Mouse (Mus musculus): Measurements from ENCODE around the gene Veph1. TPM values are rescaled to one million over a fixed set of nuclear protein-coding genes. Genes with fewer than 3 reads are reported as not detected.

The Veph1 gene
- polyA plus RNA-seq, 1 experiment from 2014 or later, result 2.9 TPM

DNA sequence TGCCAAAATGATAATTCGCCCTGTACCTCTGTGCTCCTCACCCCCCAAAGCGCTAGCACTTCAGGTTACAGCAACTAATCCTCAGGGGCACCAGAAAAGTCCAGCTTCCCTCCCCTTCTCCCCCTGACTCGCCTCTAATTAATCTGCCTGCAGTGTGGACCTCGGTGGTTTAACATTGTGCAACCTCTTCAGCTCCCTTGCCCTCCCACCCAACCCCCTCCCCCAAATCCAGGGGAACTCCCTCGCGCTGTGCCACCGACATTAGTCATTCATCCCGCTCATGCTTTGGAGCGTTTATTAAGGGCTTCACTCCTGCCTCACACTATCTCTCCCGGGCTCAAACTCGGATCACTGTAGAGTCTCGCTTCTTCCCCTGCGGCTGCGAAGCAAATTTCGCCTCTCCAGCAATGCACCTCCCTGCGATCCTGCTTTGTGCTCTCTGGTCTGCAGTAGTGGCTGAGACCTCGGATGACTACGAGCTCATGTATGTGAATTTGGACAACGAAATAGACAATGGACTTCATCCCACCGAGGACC is 76.9 kb downstream of the Veph1 start, which contains the start of gene Ptx3:
Gene Ptx3 (plus strand): TSS at position 256 of the 537 bp plus-strand sequence.
- 0 out of 2 replicates have a peak, but pooled peaks have one; percentile 20 for ATAC-seq (ENCODE audit: low FRiP score, low read depth)
- Histone ChIP-seq H3K27me3 (peaks cover 5% of the 10 kb centered on the region; the same call in 1 of the 2 replicates), H3K27ac (peak within 1 kb of the TSS; percentile 92), H3K9me3 (no peaks in the 10 kb centered on the region), H3K36me3 (peaks cover 3% of the 10 kb centered on the region), H3K9ac (peak within 1 kb of the TSS; percentile 95), H3K4me2 (replicated peaks) (peak within 1 kb of the TSS; percentile 92), H3K4me1 (peaks cover 33% of the 10 kb centered on the region), H3K4me3 (peak within 1 kb of the TSS; percentile 68)
- 1% methylated on average over 20 of the region's 20 CpGs for WGBS

DNA sequence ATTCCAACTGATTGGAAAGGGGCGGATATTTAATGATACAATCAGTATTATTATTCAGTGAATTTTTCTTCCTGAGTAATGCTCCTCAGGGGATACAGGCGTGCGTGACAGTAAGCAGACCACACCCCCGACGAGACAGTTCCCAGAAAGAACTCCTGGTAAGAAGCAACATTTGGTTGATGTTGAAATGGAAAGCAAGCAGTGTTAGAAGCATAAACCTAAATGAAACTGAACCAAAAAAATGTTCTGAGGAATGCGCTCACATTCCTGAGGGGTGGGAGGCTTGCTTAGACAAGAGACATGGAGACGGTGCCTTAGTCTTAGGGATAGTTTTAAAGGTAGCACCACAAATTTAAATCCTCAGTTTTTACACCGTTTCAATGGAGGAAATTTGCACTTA is 80.9 kb downstream of the Veph1 start:
- Histone ChIP-seq H3K9ac (no peak overlapping the region), H3K4me1 (peaks cover 16% of the 10 kb centered on the region), H3K9me3 (no peaks in the 10 kb centered on the region), H3K27ac (peak overlapping the region; percentile 23), H3K4me3 (no peak overlapping the region), H3K4me2 (replicated peaks) (no peak overlapping the region), H3K27me3 (no peaks in the 10 kb centered on the region), H3K36me3 (no peaks in the 10 kb centered on the region)
- ATAC-seq (ENCODE audit: low FRiP score, low read depth), result peak; percentile 42; the same call in 1 of the 2 replicates
- 37% methylated on average over 8 of the region's 8 CpGs for WGBS

DNA sequence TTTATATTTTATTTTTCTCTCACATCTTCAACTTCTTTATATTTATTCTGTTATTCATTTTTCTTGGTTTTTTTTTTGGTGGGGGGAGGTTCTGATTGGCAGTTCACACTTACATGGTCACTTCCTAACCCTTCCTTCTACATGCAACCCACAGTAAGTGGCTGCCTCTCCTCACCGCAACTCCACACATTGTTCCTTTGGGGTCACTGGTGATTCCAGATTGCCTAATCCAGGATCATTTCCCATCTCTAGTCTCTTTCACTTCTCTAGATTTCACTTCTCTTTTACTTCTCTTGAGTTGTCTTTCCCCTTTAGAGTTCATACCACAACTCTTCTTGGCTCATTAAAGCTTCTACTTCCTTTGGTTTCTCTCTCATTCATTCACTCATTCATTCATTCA is 83.1 kb downstream of the Veph1 start:
- no peak for ATAC-seq (ENCODE audit: low FRiP score, low read depth)
- Histone ChIP-seq H3K4me2 (replicated peaks) (no peak overlapping the region), H3K36me3 (no peaks in the 10 kb centered on the region), H3K4me3 (no peak overlapping the region), H3K27me3 (no peaks in the 10 kb centered on the region), H3K9me3 (no peaks in the 10 kb centered on the region), H3K9ac (no peak overlapping the region), H3K27ac (no peak overlapping the region), H3K4me1 (peaks cover 13% of the 10 kb centered on the region)
- WGBS, result 93% methylated on average over 1 of the region's 1 CpGs

DNA sequence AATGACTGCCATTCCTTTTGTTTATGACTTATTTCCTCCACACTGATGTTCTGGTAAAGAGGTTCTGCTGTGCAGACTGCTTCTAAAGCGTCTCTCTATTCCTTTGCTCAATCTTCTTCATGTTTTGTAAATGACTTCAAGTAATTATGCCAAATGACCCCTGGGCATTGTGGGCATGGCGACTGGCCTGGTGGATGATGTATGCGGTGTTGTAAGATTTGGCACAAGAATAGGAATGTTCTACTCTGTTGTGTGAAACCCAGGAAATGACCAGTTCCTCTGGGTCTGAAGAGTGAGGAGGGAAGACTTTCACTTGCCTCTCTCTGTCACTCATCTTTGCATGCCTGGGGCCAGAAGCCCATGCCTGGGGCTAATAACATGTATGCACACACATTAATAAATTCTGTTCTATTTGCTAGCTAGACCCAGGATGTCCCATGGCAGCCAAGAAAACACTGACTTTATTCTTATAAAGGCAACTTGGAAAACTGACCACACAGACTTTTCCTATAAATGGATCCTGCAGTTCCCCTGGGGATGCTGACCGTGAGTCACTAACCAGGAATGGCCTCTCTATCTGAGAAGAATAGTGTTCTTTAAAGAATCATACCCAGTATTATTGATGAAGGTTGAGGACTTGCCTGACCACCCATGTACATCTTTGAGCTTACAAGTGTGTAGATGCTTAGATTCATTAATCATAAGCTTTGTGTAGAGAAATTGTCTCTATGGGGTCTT is 87.6 kb downstream of the Veph1 start:
- no peak overlapping the region for H3K27ac ChIP-seq
- no peak overlapping the region for H3K4me3 ChIP-seq
- no peaks in the 10 kb centered on the region for H3K4me1 ChIP-seq
- no peak overlapping the region for H3K4me2 ChIP-seq (replicated peaks)
- H3K27me3 ChIP-seq, result no peaks in the 10 kb centered on the region
- H3K9ac ChIP-seq, result no peak overlapping the region
- 69% methylated on average over 4 of the region's 4 CpGs for WGBS
- ATAC-seq (ENCODE audit: low FRiP score, low read depth), result no peak
- no peaks in the 10 kb centered on the region for H3K36me3 ChIP-seq
- H3K9me3 ChIP-seq, result no peaks in the 10 kb centered on the region

DNA sequence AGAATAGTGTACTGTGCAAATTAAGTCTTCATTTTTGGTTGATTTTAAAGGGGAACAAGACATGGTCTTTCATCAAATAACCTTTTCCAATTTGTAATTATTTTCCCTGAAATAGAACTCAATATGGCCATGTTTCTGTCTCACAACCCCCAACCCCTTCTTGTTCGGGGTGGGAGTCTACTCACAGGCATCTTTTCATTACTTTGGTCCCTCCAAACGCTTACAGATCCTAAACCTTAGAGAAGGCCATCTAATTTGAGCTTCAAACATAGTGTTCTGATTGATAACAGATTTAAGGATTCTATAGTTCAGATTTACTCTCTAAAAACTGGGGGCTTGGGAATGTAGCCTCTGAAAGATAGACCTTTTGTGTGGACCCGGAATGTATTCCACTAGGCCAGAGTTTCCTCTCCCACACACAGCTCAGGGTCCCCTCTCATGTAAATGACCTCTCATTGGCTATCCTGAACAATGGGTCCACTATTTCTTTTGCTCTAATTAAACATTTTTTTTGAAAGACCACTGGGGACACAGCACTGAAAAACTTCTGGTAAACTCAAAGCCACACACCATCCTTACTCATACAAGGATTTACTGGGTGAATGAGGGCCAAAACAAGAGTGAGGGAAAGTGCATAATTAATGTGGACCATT is 102.6 kb downstream of the Veph1 start:
- H3K27me3 ChIP-seq, result no peaks in the 10 kb centered on the region
- H3K27ac ChIP-seq, result no peak overlapping the region
- H3K9ac ChIP-seq, result no peak overlapping the region
- no peak overlapping the region for H3K4me2 ChIP-seq (replicated peaks)
- H3K4me1 ChIP-seq, result no peaks in the 10 kb centered on the region; the same call in 1 of the 2 replicates
- no peak overlapping the region for H3K4me3 ChIP-seq
- no peaks in the 10 kb centered on the region for H3K9me3 ChIP-seq
- no peak for ATAC-seq (ENCODE audit: low FRiP score, low read depth)
- H3K36me3 ChIP-seq, result no peaks in the 10 kb centered on the region
- 73% methylated on average over 3 of the region's 3 CpGs for WGBS

DNA sequence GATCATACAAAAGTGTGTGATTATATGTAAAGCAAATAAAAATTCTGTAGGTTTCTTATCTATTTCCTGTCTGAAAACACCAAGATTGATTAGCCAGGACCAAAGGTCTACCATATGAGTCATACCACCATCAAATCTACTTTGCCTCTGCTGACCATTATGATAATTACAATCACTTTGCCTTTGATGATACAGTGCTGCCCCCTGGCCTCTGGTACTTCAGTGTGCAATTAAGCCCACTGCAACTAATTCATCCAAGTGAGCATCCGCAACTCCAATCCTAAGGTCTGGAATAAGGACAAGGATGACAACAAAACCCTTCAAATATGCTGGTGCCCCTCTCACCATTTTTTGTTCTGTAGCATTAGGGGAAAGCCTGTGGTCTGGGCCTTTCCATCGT is 117.0 kb downstream of the Veph1 start:
- no peaks in the 10 kb centered on the region for H3K36me3 ChIP-seq
- H3K27ac ChIP-seq, result no peak overlapping the region
- WGBS, result 68% methylated on average over 2 of the region's 2 CpGs
- ATAC-seq (ENCODE audit: low FRiP score, low read depth), result no peak
- H3K9me3 ChIP-seq, result no peaks in the 10 kb centered on the region
- no peak overlapping the region for H3K4me3 ChIP-seq
- H3K27me3 ChIP-seq, result no peaks in the 10 kb centered on the region
- no peaks in the 10 kb centered on the region for H3K4me1 ChIP-seq
- no peak overlapping the region for H3K4me2 ChIP-seq (replicated peaks)
- no peak overlapping the region for H3K9ac ChIP-seq

DNA sequence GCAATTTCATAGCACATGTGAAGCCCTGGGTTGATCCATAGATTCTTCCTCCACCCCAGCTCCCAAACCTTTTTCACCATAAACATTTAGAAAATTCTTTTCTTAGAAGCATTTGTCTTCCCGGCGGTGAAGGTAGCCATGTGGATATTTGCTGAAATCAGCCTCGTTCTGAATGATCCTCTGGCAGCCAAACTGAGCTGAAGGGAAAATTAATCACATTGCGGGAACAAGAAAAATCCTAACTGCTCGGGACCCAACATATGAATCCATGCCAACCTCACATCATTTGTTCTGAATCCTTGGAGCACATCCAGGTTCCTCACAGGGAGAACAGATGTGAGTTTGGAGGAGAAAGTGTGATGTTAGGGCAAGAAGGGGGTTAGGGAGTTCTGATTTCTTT is 123.7 kb downstream of the Veph1 start:
- peaks cover 7% of the 10 kb centered on the region; the same call in 1 of the 2 replicates for H3K4me1 ChIP-seq
- no peaks in the 10 kb centered on the region for H3K36me3 ChIP-seq
- H3K4me3 ChIP-seq, result no peak overlapping the region
- H3K4me2 ChIP-seq (replicated peaks), result no peak overlapping the region
- WGBS, result 45% methylated on average over 5 of the region's 5 CpGs
- peak; percentile 59; the same call in 1 of the 2 replicates for ATAC-seq (ENCODE audit: low FRiP score, low read depth)
- no peaks in the 10 kb centered on the region for H3K9me3 ChIP-seq
- H3K27me3 ChIP-seq, result no peaks in the 10 kb centered on the region
- H3K9ac ChIP-seq, result no peak overlapping the region
- peak overlapping the region; percentile 23; the same call in 1 of the 2 replicates for H3K27ac ChIP-seq

DNA sequence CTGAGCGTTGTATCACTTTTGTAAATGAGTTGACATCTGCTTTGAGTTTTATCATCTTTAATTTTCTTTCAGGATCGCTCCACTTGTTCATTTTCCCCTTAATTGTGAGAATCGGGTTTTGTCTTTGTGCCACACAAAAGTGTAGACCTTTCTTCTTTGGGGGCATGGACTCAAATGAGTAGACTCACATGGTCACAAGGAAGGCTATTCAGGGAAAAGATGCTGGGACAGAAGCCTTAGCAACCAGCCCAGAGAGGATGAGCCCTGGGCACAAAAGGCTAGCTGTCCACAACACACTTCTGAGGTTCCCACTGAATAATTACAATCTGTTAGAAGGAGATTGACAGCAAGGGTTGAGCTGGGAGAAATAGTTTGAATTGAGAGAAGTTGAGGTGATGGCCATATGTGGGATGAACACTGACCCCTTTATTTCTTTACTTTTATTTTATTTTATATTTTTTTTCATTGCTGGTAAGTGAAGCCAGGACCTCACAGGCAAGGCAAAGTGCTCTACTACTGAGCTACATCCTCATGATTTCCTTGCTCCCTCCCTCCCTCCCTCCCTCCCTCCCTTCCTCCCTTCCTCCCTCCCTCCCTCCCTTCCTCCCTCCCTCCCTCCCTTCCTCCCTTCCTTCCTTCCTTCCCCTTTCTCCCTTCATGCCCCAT is 126.6 kb downstream of the Veph1 start:
- Histone ChIP-seq H3K4me2 (replicated peaks) (no peak overlapping the region), H3K9ac (no peak overlapping the region), H3K9me3 (no peaks in the 10 kb centered on the region), H3K4me1 (peaks cover 27% of the 10 kb centered on the region), H3K27me3 (no peaks in the 10 kb centered on the region), H3K36me3 (no peaks in the 10 kb centered on the region), H3K4me3 (no peak overlapping the region), H3K27ac (no peak overlapping the region)
- no peak for ATAC-seq (ENCODE audit: low FRiP score, low read depth)
- WGBS, result 74% methylated on average over 3 of the region's 3 CpGs

DNA sequence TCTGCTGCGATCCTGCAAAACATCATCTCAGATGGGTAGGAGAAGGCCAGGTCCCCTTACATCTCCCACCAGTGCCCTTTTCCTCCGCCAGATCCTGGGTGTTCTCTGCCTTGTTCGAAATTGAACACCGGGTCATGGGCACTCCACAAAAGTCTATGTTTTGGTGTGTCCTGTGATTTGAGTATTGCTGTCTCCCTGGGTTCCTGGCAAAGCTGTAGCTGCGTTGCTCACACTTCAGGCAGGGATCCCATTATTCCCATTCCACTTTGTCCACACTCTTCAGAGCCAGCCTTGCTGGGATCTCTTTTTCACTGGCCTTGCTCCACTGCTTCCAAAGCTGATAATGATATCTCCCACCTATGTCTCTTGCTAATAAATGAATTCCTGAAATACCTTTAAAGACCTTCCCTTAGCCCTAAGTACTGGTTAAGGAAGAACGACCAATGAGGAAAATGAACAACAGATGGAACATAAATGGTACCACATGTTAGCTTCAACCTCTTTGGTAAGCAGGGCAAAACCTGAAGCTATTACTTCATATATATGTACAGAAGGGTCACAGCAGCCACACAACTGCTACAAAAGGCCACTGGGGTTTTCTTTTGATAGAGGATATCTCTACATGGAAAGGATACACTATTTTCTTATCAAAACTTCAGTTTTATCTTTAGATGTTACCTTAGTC is 129.9 kb downstream of the Veph1 start:
- H3K9ac ChIP-seq, result no peak overlapping the region
- H3K4me3 ChIP-seq, result no peak overlapping the region
- 21% methylated on average over 6 of the region's 6 CpGs for WGBS
- peak overlapping the region; percentile 72 for H3K27ac ChIP-seq
- ATAC-seq (ENCODE audit: low FRiP score, low read depth), result peak; percentile 69
- H3K36me3 ChIP-seq, result no peaks in the 10 kb centered on the region
- peaks cover 54% of the 10 kb centered on the region for H3K4me1 ChIP-seq
- H3K27me3 ChIP-seq, result no peaks in the 10 kb centered on the region
- H3K9me3 ChIP-seq, result no peaks in the 10 kb centered on the region
- 0 out of 2 replicates have a peak overlapping the region, but pooled peaks have one; percentile 9 for H3K4me2 ChIP-seq (replicated peaks)

DNA sequence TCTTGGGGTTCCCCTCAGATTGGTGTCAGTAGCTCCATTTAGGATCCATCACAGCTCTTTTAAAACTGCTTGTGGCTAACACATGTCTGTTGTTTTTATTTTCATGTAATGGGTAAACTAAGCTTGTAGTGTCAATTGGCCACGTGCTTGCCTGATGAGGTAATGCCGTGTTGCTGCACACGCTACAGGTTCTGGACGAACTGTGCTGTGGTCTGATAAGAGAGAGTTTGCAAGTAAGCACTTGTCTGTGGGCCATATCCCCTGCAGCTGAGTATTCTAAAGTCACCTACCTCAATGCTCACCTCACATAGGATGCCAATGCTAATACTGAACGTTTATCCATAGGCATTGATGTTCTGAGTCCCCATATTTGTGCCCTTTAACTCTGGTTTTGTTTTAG is 131.6 kb downstream of the Veph1 start:
- no peak overlapping the region for H3K4me3 ChIP-seq
- H3K9ac ChIP-seq, result no peak overlapping the region
- no peaks in the 10 kb centered on the region for H3K36me3 ChIP-seq
- no peak overlapping the region for H3K27ac ChIP-seq
- H3K27me3 ChIP-seq, result no peaks in the 10 kb centered on the region
- no peak overlapping the region for H3K4me2 ChIP-seq (replicated peaks)
- no peaks in the 10 kb centered on the region for H3K9me3 ChIP-seq
- ATAC-seq (ENCODE audit: low FRiP score, low read depth), result no peak
- WGBS, result 87% methylated on average over 5 of the region's 5 CpGs
- peaks cover 55% of the 10 kb centered on the region for H3K4me1 ChIP-seq

DNA sequence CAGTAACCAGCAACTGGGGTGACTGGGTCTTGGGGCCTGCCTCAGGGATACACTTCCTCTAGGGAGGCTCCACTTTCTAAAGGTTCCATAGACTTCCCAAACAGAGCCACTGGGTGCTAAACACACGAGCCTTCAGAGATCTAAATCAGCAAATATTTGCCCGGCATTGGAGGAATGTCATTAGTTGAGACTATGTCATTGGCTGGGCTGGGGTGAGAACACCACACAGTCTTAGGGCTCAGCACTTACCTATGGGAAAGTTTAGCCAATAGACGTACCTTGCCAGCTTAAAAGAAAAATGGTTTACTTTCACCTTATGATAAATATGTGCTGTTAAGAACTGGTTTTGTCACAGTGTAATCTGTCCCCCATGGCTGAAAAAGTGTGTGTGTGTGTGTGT is 132.1 kb downstream of the Veph1 start:
- Histone ChIP-seq H3K36me3 (no peaks in the 10 kb centered on the region), H3K9me3 (no peaks in the 10 kb centered on the region), H3K4me3 (no peak overlapping the region), H3K27me3 (no peaks in the 10 kb centered on the region), H3K9ac (no peak overlapping the region), H3K27ac (no peak overlapping the region), H3K4me2 (replicated peaks) (no peak overlapping the region), H3K4me1 (peaks cover 55% of the 10 kb centered on the region)
- ATAC-seq (ENCODE audit: low FRiP score, low read depth), result no peak
- WGBS, result 50% methylated on average over 3 of the region's 3 CpGs
